Mouse (Mus musculus): ENCODE data around the gene Dnal1. TPM values are rescaled to one million over a fixed set of nuclear protein-coding genes. Genes with fewer than 3 reads are reported as not detected.

The Dnal1 gene
- polyA plus RNA-seq (2014; fragmentation: Illumina TruSeq; extraction: RNeasy Lipid Tissue Mini Kit (QIAGEN cat#74804); ENCODE audit: low read depth, low replicate concordance), result 13.8 TPM

DNA sequence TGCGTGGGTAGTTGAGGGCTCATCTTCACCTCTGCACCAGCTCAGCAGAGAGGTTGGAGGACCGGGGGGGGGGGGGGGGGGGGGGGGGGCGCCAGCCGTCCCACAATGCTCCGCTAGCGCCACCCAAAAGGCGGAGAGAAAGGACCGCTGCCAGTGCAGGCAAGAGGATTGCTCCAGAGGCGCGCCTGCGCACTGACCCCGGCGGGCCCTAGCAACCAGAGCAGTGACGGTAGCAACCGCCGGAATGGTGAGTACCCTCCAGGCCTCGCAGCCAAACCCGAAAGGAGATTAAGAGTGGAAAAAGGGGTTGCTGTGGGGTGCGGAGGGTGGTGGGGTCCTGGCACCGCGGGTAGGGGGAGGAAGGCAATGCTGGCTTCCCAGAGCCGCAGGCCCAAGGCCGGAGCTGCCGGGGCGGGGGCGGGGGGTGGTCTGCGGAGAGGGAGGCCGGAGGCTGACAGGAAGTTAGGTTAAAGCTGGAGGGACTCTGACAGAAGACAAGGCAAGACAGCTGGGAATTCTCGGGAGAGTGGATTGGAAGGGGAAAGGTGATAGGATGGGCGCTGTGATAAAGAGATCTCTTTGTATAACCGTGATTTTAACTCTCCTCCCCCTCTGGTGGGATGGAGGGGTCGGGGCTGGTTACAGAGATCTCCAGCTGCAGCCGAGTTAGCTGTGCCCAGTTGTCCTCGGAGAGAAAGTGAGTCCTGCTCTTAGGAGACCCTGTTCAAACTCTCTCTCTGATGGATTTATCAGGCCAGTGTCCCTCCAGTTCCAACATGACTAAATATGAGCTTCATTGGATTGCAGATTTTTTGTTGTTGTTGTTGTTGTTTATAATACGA lies at the start of gene Dnal1:
TSS of gene Dnal1 (plus strand) at position 214 of the 842 bp plus-strand sequence.

DNA sequence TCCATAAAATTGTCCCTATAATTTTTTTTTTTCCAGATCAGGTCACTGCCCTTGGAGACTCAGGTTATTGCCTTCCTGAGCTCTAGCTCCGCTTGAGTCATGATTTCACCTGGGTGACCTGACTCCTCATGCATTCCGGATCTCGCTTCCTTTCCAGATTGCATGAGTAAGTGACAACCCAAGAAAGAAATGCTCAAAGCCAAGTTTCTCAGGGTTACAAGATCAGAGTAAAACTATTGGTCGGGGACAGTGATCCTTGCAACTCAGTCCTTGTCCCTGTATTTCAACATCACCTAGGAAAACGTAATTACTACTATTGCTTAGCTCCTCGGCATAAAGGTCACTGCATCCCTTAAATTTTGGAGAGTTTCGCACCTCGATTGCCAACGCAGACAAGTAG lies 45.2 kb upstream of the Dnal1 start, which contains the start of gene Acot5:
TSS of gene Acot5 (plus strand) at position 340 of the 400 bp plus-strand sequence.

DNA sequence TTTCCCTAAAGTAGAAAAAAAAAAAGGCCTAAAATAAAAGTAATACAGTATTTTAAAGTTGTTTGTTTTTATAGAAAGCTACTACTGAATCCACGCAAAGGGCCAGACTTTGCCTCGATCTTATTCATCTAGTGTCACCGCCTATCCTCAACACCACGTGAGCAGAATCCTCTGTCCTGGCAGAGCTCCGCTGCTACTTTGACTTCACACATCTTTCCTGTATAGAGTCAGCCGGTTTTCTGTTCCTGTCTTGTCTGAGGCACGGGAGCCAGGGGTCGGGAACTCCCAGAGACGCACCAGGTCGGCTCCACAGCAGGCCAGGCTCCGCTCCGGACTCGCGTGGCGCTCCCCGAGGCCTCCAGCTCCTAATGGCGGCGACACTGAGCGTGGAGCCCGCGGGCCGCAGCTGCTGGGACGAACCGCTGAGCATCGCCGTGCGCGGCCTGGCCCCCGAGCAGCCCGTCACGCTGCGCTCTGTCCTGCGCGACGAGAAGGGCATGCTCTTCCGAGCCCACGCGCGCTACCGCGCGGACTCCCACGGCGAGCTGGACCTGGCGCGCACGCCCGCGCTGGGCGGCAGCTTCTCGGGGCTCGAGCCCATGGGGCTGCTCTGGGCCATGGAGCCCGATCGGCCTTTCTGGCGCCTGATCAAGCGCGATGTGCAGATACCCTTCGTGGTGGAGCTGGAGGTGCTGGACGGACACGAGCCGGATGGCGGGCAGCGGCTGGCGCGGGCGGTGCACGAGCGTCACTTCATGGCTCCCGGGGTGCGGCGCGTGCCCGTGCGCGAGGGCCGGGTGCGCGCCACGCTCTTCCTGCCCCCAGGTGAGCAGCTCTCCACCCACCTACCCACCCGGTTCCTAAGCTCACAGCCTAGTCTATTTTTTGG lies 13.3 kb upstream of the Dnal1 start, which contains the start of gene Acot6:
TSS of gene Acot6 (plus strand) at position 51 of the 889 bp plus-strand sequence.

DNA sequence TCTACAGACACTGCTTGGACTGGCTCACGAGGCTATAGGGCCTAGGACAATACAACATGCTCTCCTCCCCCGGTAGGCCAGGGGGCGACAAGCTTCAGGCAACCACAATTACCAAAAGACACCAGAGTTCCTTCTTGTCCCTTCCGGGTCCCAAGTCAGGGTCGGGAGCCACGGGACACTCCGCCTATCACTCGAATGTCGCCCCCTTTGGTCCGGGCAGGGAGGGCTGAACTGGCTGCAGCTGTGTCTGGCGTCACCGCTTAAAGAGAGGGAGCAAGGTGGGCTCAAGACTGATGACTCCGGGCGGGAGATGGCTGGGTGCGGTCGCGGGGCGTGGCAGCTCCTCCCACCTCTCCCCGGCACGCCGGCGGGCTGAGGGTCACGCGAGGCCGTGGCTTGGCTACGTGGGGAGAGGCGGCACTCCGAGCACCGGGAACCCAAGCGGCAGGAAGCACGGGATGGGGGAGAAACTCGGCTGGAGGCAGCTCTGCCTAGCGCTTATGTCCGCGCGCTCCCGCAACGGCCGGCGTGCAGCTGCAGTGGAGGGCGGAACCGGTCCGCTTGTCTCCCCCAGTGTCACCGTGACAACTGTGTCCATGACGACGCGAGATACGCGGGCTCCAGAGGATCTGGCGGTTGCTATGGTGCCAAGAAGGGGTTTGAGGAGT lies 33.9 kb downstream of the Dnal1 start, which contains the start of gene Pnma1:
TSS of gene Pnma1 (minus strand) at position 536 of the 668 bp plus-strand sequence.

Other genes with a start within 250 kb of the Dnal1 start
- gene Numb, start 192.4 kb upstream of the Dnal1 start, polyA plus RNA-seq (2014; fragmentation: Illumina TruSeq; extraction: RNeasy Lipid Tissue Mini Kit (QIAGEN cat#74804); ENCODE audit: low read depth, low replicate concordance), result 34.6 TPM
- gene Riox1, start 163.8 kb upstream of the Dnal1 start, polyA plus RNA-seq (2014; fragmentation: Illumina TruSeq; extraction: RNeasy Lipid Tissue Mini Kit (QIAGEN cat#74804); ENCODE audit: low read depth, low replicate concordance), result 6.8 TPM
- gene Heatr4, start 129.5 kb upstream of the Dnal1 start, polyA plus RNA-seq (2014; fragmentation: Illumina TruSeq; extraction: RNeasy Lipid Tissue Mini Kit (QIAGEN cat#74804); ENCODE audit: low read depth, low replicate concordance), result 0.60 TPM
- gene Acot2, start 126.5 kb upstream of the Dnal1 start, polyA plus RNA-seq (2014; fragmentation: Illumina TruSeq; extraction: RNeasy Lipid Tissue Mini Kit (QIAGEN cat#74804); ENCODE audit: low read depth, low replicate concordance), result 11.1 TPM
- gene Acot1, start 104.9 kb upstream of the Dnal1 start, polyA plus RNA-seq (2014; fragmentation: Illumina TruSeq; extraction: RNeasy Lipid Tissue Mini Kit (QIAGEN cat#74804); ENCODE audit: low read depth, low replicate concordance), result 39.7 TPM
- 2.2 TPM for gene Acot4, start 76.0 kb upstream of the Dnal1 start, polyA plus RNA-seq (2014; fragmentation: Illumina TruSeq; extraction: RNeasy Lipid Tissue Mini Kit (QIAGEN cat#74804); ENCODE audit: low read depth, low replicate concordance)
- not detected for gene Gm49366, start 75.4 kb upstream of the Dnal1 start, polyA plus RNA-seq (2014; fragmentation: Illumina TruSeq; extraction: RNeasy Lipid Tissue Mini Kit (QIAGEN cat#74804); ENCODE audit: low read depth, low replicate concordance)
- not detected for gene Acot3, start 62.2 kb upstream of the Dnal1 start, polyA plus RNA-seq (2014; fragmentation: Illumina TruSeq; extraction: RNeasy Lipid Tissue Mini Kit (QIAGEN cat#74804); ENCODE audit: low read depth, low replicate concordance)
- 0.42 TPM for gene Acot5, start 45.0 kb upstream of the Dnal1 start, polyA plus RNA-seq (2014; fragmentation: Illumina TruSeq; extraction: RNeasy Lipid Tissue Mini Kit (QIAGEN cat#74804); ENCODE audit: low read depth, low replicate concordance)
- 6.1 TPM for gene Acot6, start 13.7 kb upstream of the Dnal1 start, polyA plus RNA-seq (2014; fragmentation: Illumina TruSeq; extraction: RNeasy Lipid Tissue Mini Kit (QIAGEN cat#74804); ENCODE audit: low read depth, low replicate concordance)
- gene Pnma1, start 34.1 kb downstream of the Dnal1 start, polyA plus RNA-seq (2014; fragmentation: Illumina TruSeq; extraction: RNeasy Lipid Tissue Mini Kit (QIAGEN cat#74804); ENCODE audit: low read depth, low replicate concordance), result 0.45 TPM
- 13.1 TPM for gene Elmsan1, start 104.5 kb downstream of the Dnal1 start, polyA plus RNA-seq (2014; fragmentation: Illumina TruSeq; extraction: RNeasy Lipid Tissue Mini Kit (QIAGEN cat#74804); ENCODE audit: low read depth, low replicate concordance)
- 60.9 TPM for gene Ptgr2, start 170.9 kb downstream of the Dnal1 start, polyA plus RNA-seq (2014; fragmentation: Illumina TruSeq; extraction: RNeasy Lipid Tissue Mini Kit (QIAGEN cat#74804); ENCODE audit: low read depth, low replicate concordance)
- 34.4 TPM for gene Zfp410, start 202.5 kb downstream of the Dnal1 start, polyA plus RNA-seq (2014; fragmentation: Illumina TruSeq; extraction: RNeasy Lipid Tissue Mini Kit (QIAGEN cat#74804); ENCODE audit: low read depth, low replicate concordance)
- 23.9 TPM for gene Coq6, start 247.3 kb downstream of the Dnal1 start, polyA plus RNA-seq (2014; fragmentation: Illumina TruSeq; extraction: RNeasy Lipid Tissue Mini Kit (QIAGEN cat#74804); ENCODE audit: low read depth, low replicate concordance)
- 3.2 TPM for gene Fam161b, start 247.5 kb downstream of the Dnal1 start, polyA plus RNA-seq (2014; fragmentation: Illumina TruSeq; extraction: RNeasy Lipid Tissue Mini Kit (QIAGEN cat#74804); ENCODE audit: low read depth, low replicate concordance)

Data from adipose tissue, adult 10 weeks (tissue).